Mouse (Mus musculus): ENCODE results near the gene Cerk.
"Not testable (repeated sequence)": the region's sequence is repeated elsewhere in the genome, so short reads cannot be mapped to it uniquely, and the experiment has no call there.

Cerk gene

DNA sequence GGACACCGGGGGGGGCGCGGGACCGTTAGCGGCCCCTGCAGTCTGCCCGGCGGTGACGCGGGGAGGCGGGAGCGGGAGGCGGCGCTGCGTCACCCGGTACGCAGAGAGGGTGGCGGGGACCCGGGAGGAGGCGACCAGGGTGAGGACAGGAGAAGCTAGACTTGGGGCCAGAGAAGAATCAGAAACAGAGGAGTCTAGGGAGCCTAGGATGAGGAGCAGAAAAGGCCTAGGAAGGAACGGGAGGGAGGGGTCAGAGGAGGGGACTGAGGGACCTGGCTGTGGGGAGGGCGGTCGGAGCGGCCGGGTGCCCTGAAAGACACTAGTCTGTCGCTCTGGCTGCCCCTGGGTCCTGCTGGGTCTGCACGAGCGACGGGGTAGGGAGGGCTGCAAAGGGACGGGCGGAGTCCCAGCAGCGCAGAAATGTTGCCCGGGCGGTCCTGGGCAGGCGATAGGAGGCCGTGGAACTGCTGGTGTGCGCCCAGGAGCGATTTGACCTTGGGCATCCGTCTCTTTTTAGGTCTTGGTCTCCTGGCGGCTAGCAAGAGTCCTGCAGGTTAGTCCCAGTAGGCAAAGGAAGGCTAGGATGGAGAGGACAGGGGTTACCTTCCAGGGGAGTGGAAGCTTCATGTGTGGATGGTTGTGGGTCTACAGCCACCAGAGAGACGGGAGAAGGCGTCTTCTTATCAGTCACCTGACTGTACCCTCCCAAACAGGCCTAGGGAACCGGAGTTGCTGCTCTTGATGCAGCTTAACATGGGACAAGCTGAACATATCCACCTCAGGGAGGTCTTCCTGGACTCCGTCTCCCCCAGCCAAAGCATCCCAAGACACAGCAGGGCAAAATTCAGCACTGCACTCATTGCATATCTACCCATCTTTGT, at the start of gene Cerk:
Gene Cerk (minus strand): TSS at position 453 of the 881 bp plus-strand sequence.
- peak in 1 of 2 experiments; percentile 85 for DNase-seq (ENCODE audit: low spot score in 2 of 2)

DNA sequence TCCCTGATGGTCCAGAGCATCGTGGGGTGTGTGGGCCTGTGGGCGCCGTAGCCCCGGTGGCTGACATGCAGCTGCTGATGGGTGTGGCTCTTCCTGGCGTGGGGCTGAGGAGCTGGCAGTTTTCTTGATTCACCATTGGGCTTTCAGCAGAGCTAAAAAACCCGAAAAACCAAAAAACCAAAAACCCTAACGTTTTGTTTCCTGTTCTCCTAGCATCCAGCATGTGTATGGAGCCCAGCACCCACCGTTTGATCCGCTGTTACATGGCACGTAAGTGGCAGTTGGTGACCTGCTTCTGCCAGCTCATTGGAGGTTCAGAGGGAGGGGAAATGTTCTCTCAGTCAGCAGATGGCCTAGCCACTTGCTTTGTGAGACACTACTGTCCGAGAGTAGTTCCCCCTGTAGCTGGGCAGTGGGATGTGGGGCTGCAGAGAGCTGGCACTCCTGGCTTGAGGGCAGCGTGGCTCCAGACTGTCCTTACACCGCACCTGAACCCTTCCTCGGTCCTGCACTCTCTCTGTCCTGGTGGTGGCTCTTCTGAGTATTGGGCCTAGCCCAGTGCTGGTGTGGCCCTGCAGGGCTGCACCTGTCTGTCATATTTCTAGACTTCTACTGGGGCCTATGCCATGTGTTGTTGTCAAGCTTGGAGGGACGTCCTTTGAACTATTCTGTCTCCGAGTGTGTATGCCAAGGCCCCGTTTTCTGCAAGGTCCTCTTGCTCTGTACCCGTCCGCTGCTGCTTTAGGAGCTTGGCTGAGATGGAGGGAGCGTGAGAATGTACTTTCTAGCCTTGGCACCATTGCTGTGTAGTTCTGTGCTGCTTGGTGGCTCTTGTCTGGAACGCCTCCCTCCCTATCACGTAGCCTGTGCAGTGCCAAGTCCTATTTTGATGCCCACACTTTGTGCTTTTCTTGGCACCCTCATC, 48.8 kb upstream of the Cerk start:
- DNase-seq (ENCODE audit: low spot score in 2 of 2): peak; percentile 55 to 79

- no peak for DNase-seq (ENCODE audit: low spot score in 2 of 2)
Observed at GRCm38 (mm10) chr15:86234001-86234400, 48.1 kb upstream of the Cerk start.

- DNase-seq (ENCODE audit: low spot score in 2 of 2): no peak
Observed at GRCm38 (mm10) chr15:86231831-86232512, 46.0 kb upstream of the Cerk start.

GRCm38 (mm10) chr15:86231170-86231569, 45.2 kb upstream of the Cerk start:
- DNase-seq (ENCODE audit: low spot score in 2 of 2): no peak

- no peak for DNase-seq (ENCODE audit: low spot score in 2 of 2)
Observed at GRCm38 (mm10) chr15:86229623-86230022, 43.7 kb upstream of the Cerk start.

DNA sequence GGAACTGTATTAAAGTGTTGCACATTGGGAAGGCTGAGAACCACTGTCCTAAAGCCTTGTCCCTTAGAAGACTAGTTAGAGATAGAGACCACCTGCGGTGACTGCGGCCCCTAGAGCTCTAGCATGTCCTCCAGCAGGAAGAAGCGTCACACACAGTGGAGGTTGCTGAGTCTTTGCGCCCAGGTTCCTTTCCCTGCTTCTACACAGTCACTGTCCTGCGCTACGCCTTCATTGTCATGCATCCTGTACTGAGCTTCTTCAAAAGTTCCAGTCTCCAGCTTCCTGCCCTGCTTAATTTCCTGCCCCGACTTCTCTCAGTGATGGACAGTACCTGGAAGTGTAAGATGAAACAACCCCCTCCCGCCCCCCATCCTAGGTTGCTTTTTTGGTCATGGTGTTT, 43.1 kb upstream of the Cerk start:
- no peak for DNase-seq (ENCODE audit: low spot score in 2 of 2)

- peak in 1 of 2 experiments; percentile 62 for DNase-seq (ENCODE audit: low spot score in 2 of 2)
Observed at GRCm38 (mm10) chr15:86228186-86228585, 42.2 kb upstream of the Cerk start.

GRCm38 (mm10) chr15:86226968-86227367, 41.0 kb upstream of the Cerk start:
- DNase-seq (ENCODE audit: low spot score in 2 of 2): no peak

GRCm38 (mm10) chr15:86226221-86226620, 40.3 kb upstream of the Cerk start:
- no peak for DNase-seq (ENCODE audit: low spot score in 2 of 2)

GRCm38 (mm10) chr15:86224972-86225551, 39.1 kb upstream of the Cerk start:
- peak; percentile 54 to 73 for DNase-seq (ENCODE audit: low spot score in 2 of 2)

GRCm38 (mm10) chr15:86221901-86222300, 36.0 kb upstream of the Cerk start:
- DNase-seq (ENCODE audit: low spot score in 2 of 2): not testable (repeated sequence)

- DNase-seq (ENCODE audit: low spot score in 2 of 2): no peak
Observed at GRCm38 (mm10) chr15:86221369-86221768, 35.4 kb upstream of the Cerk start.

DNA sequence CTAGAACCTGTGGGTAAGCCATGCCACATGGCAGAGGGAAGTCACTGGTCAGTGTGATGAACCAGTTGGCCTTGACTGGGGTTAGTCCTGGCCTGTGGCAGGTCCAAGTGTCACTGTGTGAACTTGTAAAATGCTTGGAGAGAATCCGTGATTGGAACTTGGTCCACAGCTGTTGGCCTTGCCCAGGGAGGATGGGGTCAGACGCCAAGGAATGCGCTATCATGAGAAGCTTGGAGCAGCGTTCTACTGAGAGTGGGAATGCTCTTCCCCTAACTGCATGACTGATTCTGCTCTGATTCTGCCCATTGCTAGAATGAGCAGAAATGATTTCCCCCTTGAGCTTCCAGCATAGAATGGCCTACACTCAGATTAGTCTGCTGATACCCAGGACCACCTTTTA, 34.8 kb upstream of the Cerk start:
- no peak for DNase-seq (ENCODE audit: low spot score in 2 of 2)

GRCm38 (mm10) chr15:86220229-86220630, 34.3 kb upstream of the Cerk start:
- no peak for DNase-seq (ENCODE audit: low spot score in 2 of 2)

GRCm38 (mm10) chr15:86219534-86220228, 33.7 kb upstream of the Cerk start:
- peak in 1 of 2 experiments; percentile 52 for DNase-seq (ENCODE audit: low spot score in 2 of 2)

DNA sequence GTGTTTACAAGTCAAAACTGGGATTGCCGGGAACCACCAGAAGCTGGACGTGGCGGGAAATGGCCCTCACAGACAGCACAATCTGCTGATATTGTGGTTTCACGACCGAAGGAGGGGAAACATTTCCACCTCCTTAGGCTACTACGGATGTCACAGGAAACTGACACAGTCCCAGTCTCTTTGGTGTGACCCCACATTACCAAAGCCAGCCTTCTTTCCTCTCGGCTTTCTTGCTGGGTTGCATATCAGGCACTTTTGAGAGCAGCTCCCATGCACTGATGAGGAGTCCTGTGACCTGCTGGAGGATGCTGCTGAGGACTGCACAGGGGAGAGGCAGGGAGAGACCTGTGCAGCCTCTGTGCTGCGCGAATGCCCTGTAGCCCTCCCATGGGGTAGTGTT, 30.7 kb upstream of the Cerk start:
- not testable (repeated sequence) for DNase-seq (ENCODE audit: low spot score in 2 of 2)

- no peak for DNase-seq (ENCODE audit: low spot score in 2 of 2)
Observed at GRCm38 (mm10) chr15:86214549-86215201, 28.7 kb upstream of the Cerk start.

DNA sequence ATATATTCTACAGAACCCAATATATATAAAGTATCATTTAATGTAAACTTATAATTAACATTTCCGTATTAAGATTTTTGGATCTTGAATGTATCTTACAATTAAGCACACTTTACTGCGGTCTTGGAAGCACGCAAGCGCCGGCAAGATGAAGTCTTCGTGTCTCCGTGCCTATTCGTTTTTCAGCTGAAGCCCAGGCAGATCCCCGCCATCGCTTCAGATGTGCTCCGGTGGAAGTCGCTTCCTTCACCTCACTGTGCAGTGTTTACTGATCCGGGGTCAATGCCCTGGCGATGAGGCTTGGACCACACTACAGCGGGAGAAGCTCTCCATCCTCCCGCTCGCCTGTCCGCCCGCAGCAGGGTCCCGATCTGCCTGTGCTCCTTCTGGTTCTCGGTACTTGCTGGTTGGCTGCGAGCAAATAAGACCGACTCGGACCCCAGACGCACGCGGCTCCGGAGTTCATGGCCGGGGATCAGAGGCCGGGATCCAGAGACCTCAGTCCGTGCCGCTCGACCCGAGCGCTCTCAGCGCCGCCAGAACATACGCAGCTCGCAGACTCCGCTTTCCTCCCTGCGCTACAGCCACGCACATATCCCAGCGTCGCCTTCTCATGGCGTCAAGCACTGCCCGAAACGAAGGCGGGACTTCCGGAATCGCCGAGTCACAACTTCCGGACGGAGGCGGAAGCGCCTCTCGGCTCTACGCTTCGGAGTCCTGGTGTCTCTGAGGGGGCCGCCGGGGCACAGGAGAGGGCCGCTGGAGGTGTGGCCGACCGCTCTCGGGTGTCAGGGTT, 28.0 kb upstream of the Cerk start, which contains the start of gene Tbc1d22a:
Gene Tbc1d22a (plus strand): TSS at position 707 of the 796 bp plus-strand sequence.
- DNase-seq (ENCODE audit: low spot score in 2 of 2): peak; percentile 81 to 94
